ENCODE assay signal across 10 mouse cellular contexts in genomic region chr9:29673911-29674310, GRCm38 (mm10).
DNase-seq lines count a peak whose midpoint lies in the region; ATAC-seq and TF ChIP-seq lines count a peak whose summit lies in the region.
"Had no signal": no experiment of that assay in that cellular context is flagged by ENCODE, and none has a peak within 500 bp of the region (broad histone marks: within the 10 kb centered on the region; RNA-seq: fewer than 3 reads in every experiment).

No protein-coding gene starts in this region.

- peak; percentile 9 for DNase-seq in urinary bladder, postnatal 14 days (ENCODE audit: low spot score)
- DNase-seq in urinary bladder, postnatal 10 days (ENCODE audit: low spot score): no peak
- peak; percentile 41 for DNase-seq in kidney, postnatal 14 days
- DNase-seq in stomach, postnatal 0 days (ENCODE audit: low spot score): no peak
- no peak for DNase-seq in thymus, postnatal 4 days
- DNase-seq in forebrain, embryonic 10.5 days (ENCODE audit: extremely low spot score, low spot score): no peak

- H3K27me3 ChIP-seq in intestine, postnatal 0 days (replicated peaks; ENCODE audit: control insufficient read depth, insufficient read depth, low read length): no peaks in the 10 kb centered on the region
- H3K27me3 ChIP-seq in intestine, embryonic 16.5 days (replicated peaks; ENCODE audit: control insufficient read depth, insufficient read depth, low read length): no peaks in the 10 kb centered on the region
- no peaks in the 10 kb centered on the region for H3K27me3 ChIP-seq in stomach, postnatal 0 days (ENCODE audit: control insufficient read depth, insufficient read depth, low read length)
- no peaks in the 10 kb centered on the region for H3K27me3 ChIP-seq in forebrain, embryonic 10.5 days (ENCODE audit: poor library complexity, severe bottlenecking)
- H3K27me3 ChIP-seq: heart, embryonic 13.5 days had no signal

- H3K9ac ChIP-seq in intestine, postnatal 0 days (ENCODE audit: low read depth, low read length): no peak overlapping the region
- no peak overlapping the region for H3K9ac ChIP-seq in intestine, embryonic 16.5 days (ENCODE audit: low read depth, low read length)
- no peak overlapping the region for H3K9ac ChIP-seq in stomach, postnatal 0 days (ENCODE audit: low read length)
- H3K9ac ChIP-seq: heart, embryonic 13.5 days; limb, embryonic 13.5 days had no signal

- H3K4me1 ChIP-seq in intestine, postnatal 0 days (replicated peaks; ENCODE audit: control insufficient read depth, insufficient read depth, low read length): no peaks in the 10 kb centered on the region
- H3K4me1 ChIP-seq in intestine, embryonic 16.5 days (ENCODE audit: control insufficient read depth, insufficient read depth, low read length): no peaks in the 10 kb centered on the region
- H3K4me1 ChIP-seq in stomach, postnatal 0 days (replicated peaks; ENCODE audit: control insufficient read depth, insufficient read depth): no peaks in the 10 kb centered on the region; the same call in 1 of the 2 replicates
- H3K4me1 ChIP-seq in forebrain, embryonic 10.5 days: peaks cover 16% of the 10 kb centered on the region

- no peak overlapping the region for H3K4me3 ChIP-seq in intestine, postnatal 0 days (ENCODE audit: low read depth, low read length)
- no peak overlapping the region for H3K4me3 ChIP-seq in intestine, embryonic 16.5 days (ENCODE audit: low read length)
- no peak overlapping the region for H3K4me3 ChIP-seq in stomach, postnatal 0 days (ENCODE audit: low read depth, low read length)
- no peak overlapping the region for H3K4me3 ChIP-seq in forebrain, embryonic 10.5 days
- H3K4me3 ChIP-seq: heart, embryonic 13.5 days; limb, embryonic 13.5 days had no signal

- H3K27ac ChIP-seq in intestine, postnatal 0 days (ENCODE audit: low read depth, low read length): no peak overlapping the region
- no peak overlapping the region for H3K27ac ChIP-seq in intestine, embryonic 16.5 days (ENCODE audit: low read length)
- no peak overlapping the region for H3K27ac ChIP-seq in stomach, postnatal 0 days (replicated peaks)
- H3K27ac ChIP-seq in forebrain, embryonic 10.5 days: no peak overlapping the region
- H3K27ac ChIP-seq: heart, embryonic 13.5 days; limb, embryonic 13.5 days had no signal

- TF ChIP-seq CTCF in intestine, postnatal 0 days (IDR thresholded peaks at IDR 0.05; ENCODE audit: low read depth): peak; percentile 29; the same call in 1 of the 2 replicates
- TF ChIP-seq CTCF in stomach, postnatal 0 days (IDR thresholded peaks at IDR 0.05; ENCODE audit: low read depth): peak; percentile 45

- H3K36me3 ChIP-seq in intestine, postnatal 0 days (ENCODE audit: control insufficient read depth, insufficient read depth): no peaks in the 10 kb centered on the region
- H3K36me3 ChIP-seq in intestine, embryonic 16.5 days (ENCODE audit: control insufficient read depth, insufficient read depth, low read length): no peaks in the 10 kb centered on the region
- H3K36me3 ChIP-seq in stomach, postnatal 0 days (ENCODE audit: control insufficient read depth, insufficient read depth, low read length): no peaks in the 10 kb centered on the region
- H3K36me3 ChIP-seq in forebrain, embryonic 10.5 days (replicated peaks): no peaks in the 10 kb centered on the region
- H3K36me3 ChIP-seq: heart, embryonic 13.5 days; limb, embryonic 13.5 days had no signal

- no peaks in the 10 kb centered on the region for H3K9me3 ChIP-seq in intestine, postnatal 0 days (ENCODE audit: control insufficient read depth)
- H3K9me3 ChIP-seq in intestine, embryonic 16.5 days (ENCODE audit: control insufficient read depth, low read length): no peaks in the 10 kb centered on the region
- no peaks in the 10 kb centered on the region for H3K9me3 ChIP-seq in stomach, postnatal 0 days (ENCODE audit: control insufficient read depth, low read length)
- no peaks in the 10 kb centered on the region for H3K9me3 ChIP-seq in forebrain, embryonic 10.5 days
- H3K9me3 ChIP-seq: heart, embryonic 13.5 days; limb, embryonic 13.5 days had no signal

- TF ChIP-seq EP300 in stomach, postnatal 0 days (optimal IDR thresholded peaks at IDR 0.05): no peak

- ATAC-seq in intestine, postnatal 0 days: no peak
- ATAC-seq in intestine, embryonic 16.5 days: no peak
- no peak for ATAC-seq in stomach, postnatal 0 days (ENCODE audit: low FRiP score, low TSS enrichment)

- 55% methylated on average over 8 of the region's 8 CpGs for WGBS in intestine, postnatal 0 days
- WGBS in intestine, embryonic 16.5 days: 47% methylated on average over 8 of the region's 8 CpGs
- 46% methylated on average over 8 of the region's 8 CpGs for WGBS in stomach, postnatal 0 days
- 69% methylated on average over 8 of the region's 8 CpGs for WGBS in forebrain, embryonic 10.5 days

- H3K4me2 ChIP-seq in intestine, postnatal 0 days (replicated peaks; ENCODE audit: low read depth): no peak overlapping the region
- H3K4me2 ChIP-seq in intestine, embryonic 16.5 days (ENCODE audit: low read depth, low read length): no peak overlapping the region
- H3K4me2 ChIP-seq in stomach, postnatal 0 days (replicated peaks; ENCODE audit: low read depth): no peak overlapping the region
- H3K4me2 ChIP-seq: heart, embryonic 13.5 days; limb, embryonic 13.5 days had no signal

Comparison
In these comparisons a context has a peak if more than half of its experiments do, and no peak if none do; other contexts are left out.
1. DNase-seq: peak in urinary bladder, postnatal 14 days (single experiment) and kidney, postnatal 14 days (single experiment); none in urinary bladder, postnatal 10 days (single experiment), stomach, postnatal 0 days (single experiment), thymus, postnatal 4 days (single experiment) and forebrain, embryonic 10.5 days (single experiment).